In the genomic region with DNA sequence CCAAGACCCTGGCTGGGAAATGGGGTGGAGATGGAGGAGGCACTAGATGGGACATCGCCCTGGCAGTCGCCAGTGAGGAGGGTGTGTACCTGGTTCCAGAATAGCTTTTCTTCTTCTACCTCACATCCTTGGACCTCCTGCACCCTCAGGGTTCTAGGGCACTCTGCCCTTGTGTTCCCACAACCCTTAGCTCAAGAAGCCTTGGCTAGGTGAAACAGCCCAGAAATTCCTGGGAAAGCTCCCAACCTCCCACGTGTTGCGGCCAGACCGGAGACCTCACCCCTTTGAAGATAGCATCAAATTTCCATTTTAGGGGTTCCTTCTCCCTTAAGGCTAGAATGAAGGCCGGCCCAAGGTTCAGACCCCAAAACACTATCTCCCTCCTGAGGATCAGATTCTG, we compare ENCODE assay signal across 9 mouse cellular contexts. TPM values are rescaled to one million over a fixed set of nuclear protein-coding genes. Genes with fewer than 3 reads are reported as not detected.
A peak's percentile ranks its signal among the peaks of the same experiment; 100 is the strongest.
DNase-seq lines count a peak whose midpoint lies in the region; TF ChIP-seq lines count a peak whose summit lies in the region.
"Had no signal": no experiment of that assay in that cellular context is flagged by ENCODE, and none has a peak within 500 bp of the region (broad histone marks: within the 10 kb centered on the region; RNA-seq: fewer than 3 reads in every experiment).

No protein-coding gene starts in this region.

- H3K27ac ChIP-seq in testis, adult 2 months (ENCODE audit: control insufficient read depth, insufficient read depth, low read depth, low read length) = no peak overlapping the region
- H3K27ac ChIP-seq: hindbrain, embryonic 15.5 days had no signal

- intact Hi-C loops in left cerebral cortex, postnatal 36 days (cut with DNase I) = no loop called here

- DNase-seq in kidney, adult 18-20 months = peak; percentile 35
- no peak for DNase-seq in kidney, adult 9 months
- no peak for DNase-seq in testis, postnatal 14 days (ENCODE audit: low spot score)
- DNase-seq in kidney, postnatal 25 days = peak; percentile 25 to 61
- no peak for DNase-seq in left cerebral cortex, adult 8-10 months (ENCODE audit: low spot score in 2 of 2)
- DNase-seq in left cerebral cortex, postnatal 36 days (ENCODE audit: low spot score in 2 of 2) = no peak

- no peaks in the 10 kb centered on the region for H3K36me3 ChIP-seq in testis, adult 2 months (ENCODE audit: control insufficient read depth, insufficient read depth, low read length)
- H3K36me3 ChIP-seq: hindbrain, embryonic 15.5 days had no signal

- H3K4me3 ChIP-seq in testis, adult 2 months (ENCODE audit: control insufficient read depth, low read depth, low read length) = peak overlapping the region; percentile 88

- no peak for TF ChIP-seq POLR2A in testis, adult 2 months (IDR thresholded peaks at IDR 0.05; ENCODE audit: control insufficient read depth, low read depth, low read length)

- no peak for TF ChIP-seq CTCF in testis, adult 2 months (IDR thresholded peaks at IDR 0.05; ENCODE audit: control insufficient read depth, insufficient read depth, insufficient replicate concordance, low read depth, low read length)

- no peaks in the 10 kb centered on the region for H3K27me3 ChIP-seq in testis, adult 2 months (ENCODE audit: control insufficient read depth, insufficient read depth, low read length)

- peaks cover 31% of the 10 kb centered on the region for H3K4me1 ChIP-seq in testis, adult 2 months (ENCODE audit: control insufficient read depth, insufficient read depth, low read length)

RNA-seq across cellular contexts. Expression of a gene that starts 0.8 kb away (rescaled TPM):
- polyA plus RNA-seq in testis, adult 2 months (2012; rRNA removed) = 35.7 and 45.4 TPM in 2 replicates
- total RNA-seq in left cerebral cortex, adult 8-10 months (2022) = under 1 TPM in 2 of 4 experiments, not detected in 2; 0.14 to 0.26 TPM
- total RNA-seq in left cerebral cortex, postnatal 36 days (2021) = not detected
- polyA plus RNA-seq: erythroblast, embryonic 14.5 days had no signal

RNA-seq across cellular contexts. Expression of a gene that starts 17.6 kb away (rescaled TPM):
- polyA plus RNA-seq in testis, adult 2 months (2012; rRNA removed) = 1.3 and 2.0 TPM in 2 replicates
- 100 to 1,000 TPM; 177 to 204 (median 186) TPM for total RNA-seq in left cerebral cortex, adult 8-10 months (2022)
- 100 to 1,000 TPM; 168 to 210 TPM for total RNA-seq in left cerebral cortex, postnatal 36 days (2021)
- polyA plus RNA-seq: erythroblast, embryonic 14.5 days had no signal

RNA-seq across cellular contexts. Expression of a gene that starts 38.0 kb away (rescaled TPM):
- 3.4 and 4.3 TPM in 2 replicates for polyA plus RNA-seq in testis, adult 2 months (2012; rRNA removed)
- under 1 TPM in 2 of 4 experiments, not detected in 2; 0.35 to 0.62 TPM for total RNA-seq in left cerebral cortex, adult 8-10 months (2022)
- total RNA-seq in left cerebral cortex, postnatal 36 days (2021) = not detected
- polyA plus RNA-seq: erythroblast, embryonic 14.5 days had no signal

Comparison
In these comparisons a context has a peak if more than half of its experiments do, and no peak if none do; other contexts are left out.
1. DNase-seq: peak in kidney, adult 18-20 months (single experiment) and kidney, postnatal 25 days (2 of 2); none in kidney, adult 9 months (single experiment), testis, postnatal 14 days (single experiment), left cerebral cortex, adult 8-10 months (0 of 2) and left cerebral cortex, postnatal 36 days (0 of 2).